Mouse (Mus musculus): ENCODE measurements around the gene Slc7a8. TPM values are rescaled to one million over a fixed set of nuclear protein-coding genes. Genes with fewer than 3 reads are reported as not detected.

Slc7a8 gene
- polyA plus RNA-seq, 1 experiment from 2014 or later, result 25.7 TPM

DNA sequence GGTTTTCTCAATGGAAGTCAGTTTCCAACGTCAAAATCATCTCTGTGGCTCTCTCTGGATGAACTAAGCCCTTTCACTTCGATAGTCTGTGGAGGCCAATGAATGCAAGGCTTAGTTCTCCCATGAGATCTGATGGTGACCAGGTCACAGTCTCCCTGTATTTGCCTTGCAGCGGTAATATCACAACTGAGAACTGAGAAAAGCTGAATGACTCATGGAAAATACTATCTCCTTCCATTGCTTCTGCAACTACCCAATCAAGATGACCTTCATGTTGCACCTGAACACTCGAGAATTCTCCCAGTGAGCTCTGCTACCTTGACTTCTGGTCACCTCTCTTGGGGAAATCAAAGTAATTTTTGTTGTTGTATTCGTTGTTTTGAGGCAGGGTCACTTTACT lies 54.2 kb downstream of the Slc7a8 start:
- no peak overlapping the region for H3K9ac ChIP-seq (ENCODE audit: low read depth, low read length)
- no peak for ATAC-seq (replicated peaks; ENCODE audit: low FRiP score, low read depth)
- 0 out of 2 replicates have a peak, but pooled peaks cover 3% of the 10 kb centered on the region for H3K36me3 ChIP-seq (ENCODE audit: insufficient read depth, low read length)
- no peak overlapping the region for H3K27ac ChIP-seq
- 74% methylated on average over 5 of the region's 5 CpGs for WGBS
- H3K27me3 ChIP-seq (ENCODE audit: insufficient read depth, low read length), result no peaks in the 10 kb centered on the region
- H3K4me1 ChIP-seq (replicated peaks; ENCODE audit: insufficient read depth, low read length), result no peaks in the 10 kb centered on the region
- DNase-seq (ENCODE audit: low spot score), result no peak
- no peak overlapping the region for H3K4me3 ChIP-seq (replicated peaks; ENCODE audit: low read depth, low read length)
- no peak for TF ChIP-seq CTCF (IDR thresholded peaks at IDR 0.05; ENCODE audit: low read depth)
- no peak overlapping the region for H3K4me2 ChIP-seq (ENCODE audit: low read length)
- no peaks in the 10 kb centered on the region for H3K9me3 ChIP-seq (replicated peaks; ENCODE audit: low read length)

DNA sequence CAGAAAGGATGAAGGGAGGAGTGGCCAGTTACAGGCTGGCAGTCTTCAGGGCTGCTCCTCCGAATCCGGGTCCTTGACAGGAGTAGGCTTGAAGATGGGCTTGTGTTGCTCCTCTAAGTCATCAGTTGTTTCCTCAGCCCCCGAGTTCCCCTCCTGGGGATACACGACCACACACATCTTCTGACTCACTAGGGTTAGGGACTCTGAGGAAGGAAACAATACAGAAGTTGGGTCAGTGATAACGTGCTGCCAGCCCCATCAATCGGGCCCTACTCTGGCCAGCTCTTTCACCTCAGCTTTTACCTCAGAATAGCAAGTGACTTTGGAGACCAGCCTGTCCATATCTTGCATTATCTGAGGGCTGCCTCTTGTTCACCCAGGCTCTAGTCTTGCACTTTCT lies 57.7 kb downstream of the Slc7a8 start:
- no peak overlapping the region for H3K9ac ChIP-seq (ENCODE audit: low read depth, low read length)
- 0 out of 2 replicates have a peak, but pooled peaks cover 3% of the 10 kb centered on the region for H3K36me3 ChIP-seq (ENCODE audit: insufficient read depth, low read length)
- TF ChIP-seq CTCF (IDR thresholded peaks at IDR 0.05; ENCODE audit: low read depth), result no peak
- ATAC-seq (replicated peaks; ENCODE audit: low FRiP score, low read depth), result no peak
- no peak overlapping the region for H3K27ac ChIP-seq
- no peak for DNase-seq (ENCODE audit: low spot score)
- 80% methylated on average over 6 of the region's 6 CpGs for WGBS
- H3K4me1 ChIP-seq (replicated peaks; ENCODE audit: insufficient read depth, low read length), result no peaks in the 10 kb centered on the region
- H3K9me3 ChIP-seq (replicated peaks; ENCODE audit: low read length), result no peaks in the 10 kb centered on the region
- H3K27me3 ChIP-seq (ENCODE audit: insufficient read depth, low read length), result no peaks in the 10 kb centered on the region
- no peak overlapping the region for H3K4me2 ChIP-seq (ENCODE audit: low read length)
- no peak overlapping the region for H3K4me3 ChIP-seq (replicated peaks; ENCODE audit: low read depth, low read length)

DNA sequence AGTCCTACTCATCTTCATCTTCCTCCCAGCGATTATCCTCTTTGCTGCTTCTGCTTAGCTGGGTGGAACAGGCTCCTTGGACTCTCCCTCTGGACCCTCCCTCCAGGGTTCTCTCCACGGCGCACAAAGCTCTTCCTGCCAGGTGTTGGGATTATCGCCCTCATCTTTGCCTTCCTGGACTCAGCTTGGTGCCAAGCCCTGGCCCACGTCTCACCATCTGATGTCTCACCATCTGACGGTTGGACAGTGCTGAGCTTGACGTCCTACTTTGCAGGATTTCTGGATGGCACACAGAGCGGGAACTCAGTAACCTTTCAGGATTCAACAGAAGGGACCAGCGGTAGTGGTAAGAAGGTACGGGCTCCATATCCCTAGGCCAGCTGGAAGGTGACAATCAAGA lies 60.0 kb downstream of the Slc7a8 start:
- WGBS, result 82% methylated on average over 10 of the region's 10 CpGs
- no peak overlapping the region for H3K4me3 ChIP-seq (replicated peaks; ENCODE audit: low read depth, low read length)

DNA sequence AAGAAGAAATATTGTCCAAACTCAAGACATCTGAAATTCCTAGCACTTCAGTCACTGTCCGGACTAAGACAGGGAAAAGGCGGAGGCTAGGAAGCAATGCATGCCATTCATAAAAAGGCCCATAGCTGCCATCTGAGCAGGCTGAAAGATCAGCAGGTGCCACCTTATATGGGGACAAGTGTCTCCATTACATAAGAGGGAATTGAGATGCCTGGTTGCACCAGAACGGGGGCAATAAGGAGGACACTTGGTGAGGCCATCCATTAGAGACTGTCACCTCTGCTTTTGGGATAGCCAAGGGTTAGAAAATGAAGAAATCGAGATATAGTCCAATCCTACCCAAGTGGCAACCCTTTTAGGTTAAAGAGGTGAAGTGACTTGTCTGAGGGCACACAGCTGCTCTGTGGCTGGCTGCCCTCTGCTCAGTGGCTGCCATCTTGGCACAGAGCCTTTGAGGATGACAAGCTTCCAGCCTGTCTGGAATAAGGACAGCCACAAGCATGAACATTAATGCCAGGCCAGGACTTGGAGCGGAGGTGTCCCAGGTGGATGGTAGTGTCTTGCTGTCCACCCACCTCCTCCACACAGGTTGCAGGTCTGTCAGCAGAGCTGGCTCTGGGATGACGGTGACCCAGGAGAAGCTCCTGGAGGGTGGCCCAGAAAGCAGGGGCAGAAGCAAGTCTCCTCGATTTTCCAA lies 60.9 kb downstream of the Slc7a8 start:
- 83% methylated on average over 7 of the region's 7 CpGs for WGBS
- no peak for DNase-seq (ENCODE audit: low spot score)

More for the DNA sequence above, 60.0 kb downstream of the Slc7a8 start:
- TF ChIP-seq CTCF (IDR thresholded peaks at IDR 0.05; ENCODE audit: low read depth), result no peak
- no peak for DNase-seq (ENCODE audit: low spot score)
- H3K36me3 ChIP-seq (ENCODE audit: insufficient read depth, low read length), result 0 out of 2 replicates have a peak, but pooled peaks cover 3% of the 10 kb centered on the region
- H3K4me1 ChIP-seq (replicated peaks; ENCODE audit: insufficient read depth, low read length), result no peaks in the 10 kb centered on the region
- H3K27me3 ChIP-seq (ENCODE audit: insufficient read depth, low read length), result no peaks in the 10 kb centered on the region
- H3K9ac ChIP-seq (ENCODE audit: low read depth, low read length), result no peak overlapping the region
- no peaks in the 10 kb centered on the region for H3K9me3 ChIP-seq (replicated peaks; ENCODE audit: low read length)
- no peak overlapping the region for H3K27ac ChIP-seq
- no peak overlapping the region for H3K4me2 ChIP-seq (ENCODE audit: low read length)
- ATAC-seq (replicated peaks; ENCODE audit: low FRiP score, low read depth), result no peak

DNA sequence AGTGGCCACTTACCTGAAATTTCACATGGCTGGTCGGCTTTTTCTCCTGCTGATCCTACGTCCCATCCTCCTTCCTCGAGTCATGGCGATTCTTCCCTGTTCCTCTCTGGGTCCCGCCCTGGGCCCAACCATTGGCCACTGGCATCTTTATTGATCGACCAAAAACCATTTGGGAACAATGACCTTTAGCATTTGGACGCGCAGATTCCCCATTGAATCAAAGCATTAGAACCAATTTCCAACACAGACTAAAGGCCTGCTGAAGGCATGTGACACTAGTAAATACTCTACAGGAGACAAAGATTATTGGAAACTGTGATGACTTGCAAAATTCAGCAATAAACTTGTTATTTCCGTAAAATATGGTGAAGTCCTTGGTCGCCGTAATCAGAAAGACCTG lies 61.7 kb downstream of the Slc7a8 start:
- 93% methylated on average over 11 of the region's 11 CpGs for WGBS
- Histone ChIP-seq H3K4me2 (ENCODE audit: low read length) (no peak overlapping the region), H3K9ac (ENCODE audit: low read depth, low read length) (no peak overlapping the region), H3K27ac (no peak overlapping the region), H3K36me3 (ENCODE audit: insufficient read depth, low read length) (no peaks in the 10 kb centered on the region), H3K27me3 (ENCODE audit: insufficient read depth, low read length) (no peaks in the 10 kb centered on the region), H3K9me3 (replicated peaks; ENCODE audit: low read length) (no peaks in the 10 kb centered on the region), H3K4me1 (replicated peaks; ENCODE audit: insufficient read depth, low read length) (0 out of 2 replicates have a peak, but pooled peaks cover 3% of the 10 kb centered on the region), H3K4me3 (replicated peaks; ENCODE audit: low read depth, low read length) (no peak overlapping the region)
- ATAC-seq (replicated peaks; ENCODE audit: low FRiP score, low read depth), result no peak
- no peak for DNase-seq (ENCODE audit: low spot score)
- no peak for TF ChIP-seq CTCF (IDR thresholded peaks at IDR 0.05; ENCODE audit: low read depth)

More for the DNA sequence above, 60.9 kb downstream of the Slc7a8 start:
- Histone ChIP-seq H3K9ac (ENCODE audit: low read depth, low read length) (no peak overlapping the region), H3K9me3 (replicated peaks; ENCODE audit: low read length) (no peaks in the 10 kb centered on the region), H3K4me1 (replicated peaks; ENCODE audit: insufficient read depth, low read length) (no peaks in the 10 kb centered on the region), H3K27me3 (ENCODE audit: insufficient read depth, low read length) (no peaks in the 10 kb centered on the region), H3K36me3 (ENCODE audit: insufficient read depth, low read length) (0 out of 2 replicates have a peak, but pooled peaks cover 3% of the 10 kb centered on the region), H3K27ac (no peak overlapping the region), H3K4me2 (ENCODE audit: low read length) (no peak overlapping the region), H3K4me3 (replicated peaks; ENCODE audit: low read depth, low read length) (no peak overlapping the region)
- TF ChIP-seq CTCF (IDR thresholded peaks at IDR 0.05; ENCODE audit: low read depth), result no peak
- ATAC-seq (replicated peaks; ENCODE audit: low FRiP score, low read depth), result no peak

- no peak overlapping the region; the same call in 1 of the 2 replicates for H3K27ac ChIP-seq
- 81% methylated on average over 1 of the region's 1 CpGs for WGBS
- no peaks in the 10 kb centered on the region for H3K9me3 ChIP-seq (replicated peaks; ENCODE audit: low read length)
- H3K4me2 ChIP-seq (ENCODE audit: low read length), result 0 out of 2 replicates have a peak overlapping the region, but pooled peaks have one; percentile 49
- no peak overlapping the region for H3K9ac ChIP-seq (ENCODE audit: low read depth, low read length)
- H3K4me1 ChIP-seq (replicated peaks; ENCODE audit: insufficient read depth, low read length), result 0 out of 2 replicates have a peak, but pooled peaks cover 4% of the 10 kb centered on the region
- no peaks in the 10 kb centered on the region for H3K27me3 ChIP-seq (ENCODE audit: insufficient read depth, low read length)
- no peak for TF ChIP-seq CTCF (IDR thresholded peaks at IDR 0.05; ENCODE audit: low read depth)
- no peaks in the 10 kb centered on the region for H3K36me3 ChIP-seq (ENCODE audit: insufficient read depth, low read length)
- DNase-seq (ENCODE audit: low spot score) (no peak), ATAC-seq (replicated peaks; ENCODE audit: low FRiP score, low read depth) (no peak)
- no peak overlapping the region for H3K4me3 ChIP-seq (replicated peaks; ENCODE audit: low read depth, low read length)
Observed at GRCm38 (mm10) chr14:54715402-54715801, 66.3 kb downstream of the Slc7a8 start.

Data from kidney, postnatal 0 days (tissue).